Mouse (Mus musculus): Measurements from ENCODE around the gene Pank4. TPM values are rescaled to one million over a fixed set of nuclear protein-coding genes. Genes with fewer than 3 reads are reported as not detected.
A peak's percentile ranks its signal among the peaks of the same experiment; 100 is the strongest.

Pank4 gene
- polyA plus RNA-seq, 1 experiment from 2014 or later = 44.2 TPM

- H3K4me2 ChIP-seq (ENCODE audit: low read depth, low read length) = peak overlapping the region; percentile 54
- peak overlapping the region; percentile 49 for H3K9ac ChIP-seq (ENCODE audit: low read length)
- peak overlapping the region; percentile 52 for H3K27ac ChIP-seq (ENCODE audit: low read length)
- ATAC-seq (replicated peaks; ENCODE audit: extremely low read depth, insufficient read depth, low FRiP score) = no peak
- no peaks in the 10 kb centered on the region for H3K36me3 ChIP-seq (ENCODE audit: control insufficient read depth, insufficient read depth)
- WGBS = 30% methylated on average over 5 of the region's 5 CpGs
- H3K4me1 ChIP-seq (ENCODE audit: control insufficient read depth, insufficient read depth, low read length) = peaks cover 2% of the 10 kb centered on the region
- no peaks in the 10 kb centered on the region for H3K9me3 ChIP-seq (replicated peaks; ENCODE audit: control insufficient read depth, low read length)
- peak overlapping the region; percentile 27 for H3K4me3 ChIP-seq (ENCODE audit: low read length)
- no peaks in the 10 kb centered on the region for H3K27me3 ChIP-seq (ENCODE audit: control insufficient read depth, insufficient read depth, low read length)
Measured at GRCm38 (mm10) chr4:154927899-154928337, 36.0 kb upstream of the Pank4 start.

- no peak for ATAC-seq (replicated peaks; ENCODE audit: extremely low read depth, insufficient read depth, low FRiP score)
- Histone ChIP-seq H3K9me3 (replicated peaks; ENCODE audit: control insufficient read depth, low read length) (no peaks in the 10 kb centered on the region), H3K4me2 (ENCODE audit: low read depth, low read length) (peak within 1 kb of the TSS; percentile 54), H3K9ac (ENCODE audit: low read length) (peak within 1 kb of the TSS; percentile 49), H3K27me3 (ENCODE audit: control insufficient read depth, insufficient read depth, low read length) (no peaks in the 10 kb centered on the region), H3K4me1 (ENCODE audit: control insufficient read depth, insufficient read depth, low read length) (peaks cover 2% of the 10 kb centered on the region), H3K4me3 (ENCODE audit: low read length) (peak within 1 kb of the TSS; percentile 27), H3K27ac (ENCODE audit: low read length) (peak within 1 kb of the TSS; percentile 52), H3K36me3 (ENCODE audit: control insufficient read depth, insufficient read depth) (no peaks in the 10 kb centered on the region)
- WGBS = 31% methylated on average over 12 of the region's 12 CpGs
Measured at GRCm38 (mm10) chr4:154928395-154929087, 35.4 kb upstream of the Pank4 start, which contains the start of gene Tnfrsf14. Gene Tnfrsf14 (minus strand): TSS chr4:154928563.

- no peaks in the 10 kb centered on the region for H3K9me3 ChIP-seq (replicated peaks; ENCODE audit: control insufficient read depth, low read length)
- H3K27me3 ChIP-seq (ENCODE audit: control insufficient read depth, insufficient read depth, low read length) = 0 out of 2 replicates have a peak, but pooled peaks cover 2% of the 10 kb centered on the region
- H3K4me2 ChIP-seq (ENCODE audit: low read depth, low read length) = no peak overlapping the region
- peaks cover 2% of the 10 kb centered on the region for H3K4me1 ChIP-seq (ENCODE audit: control insufficient read depth, insufficient read depth, low read length)
- no peaks in the 10 kb centered on the region for H3K36me3 ChIP-seq (ENCODE audit: control insufficient read depth, insufficient read depth)
- no peak overlapping the region for H3K27ac ChIP-seq (ENCODE audit: low read length)
- no peak overlapping the region for H3K9ac ChIP-seq (ENCODE audit: low read length)
- WGBS = 75% methylated on average over 12 of the region's 12 CpGs
- H3K4me3 ChIP-seq (ENCODE audit: low read length) = no peak overlapping the region
- ATAC-seq (replicated peaks; ENCODE audit: extremely low read depth, insufficient read depth, low FRiP score) = no peak
Measured at GRCm38 (mm10) chr4:154929088-154929660, 34.7 kb upstream of the Pank4 start.

DNA sequence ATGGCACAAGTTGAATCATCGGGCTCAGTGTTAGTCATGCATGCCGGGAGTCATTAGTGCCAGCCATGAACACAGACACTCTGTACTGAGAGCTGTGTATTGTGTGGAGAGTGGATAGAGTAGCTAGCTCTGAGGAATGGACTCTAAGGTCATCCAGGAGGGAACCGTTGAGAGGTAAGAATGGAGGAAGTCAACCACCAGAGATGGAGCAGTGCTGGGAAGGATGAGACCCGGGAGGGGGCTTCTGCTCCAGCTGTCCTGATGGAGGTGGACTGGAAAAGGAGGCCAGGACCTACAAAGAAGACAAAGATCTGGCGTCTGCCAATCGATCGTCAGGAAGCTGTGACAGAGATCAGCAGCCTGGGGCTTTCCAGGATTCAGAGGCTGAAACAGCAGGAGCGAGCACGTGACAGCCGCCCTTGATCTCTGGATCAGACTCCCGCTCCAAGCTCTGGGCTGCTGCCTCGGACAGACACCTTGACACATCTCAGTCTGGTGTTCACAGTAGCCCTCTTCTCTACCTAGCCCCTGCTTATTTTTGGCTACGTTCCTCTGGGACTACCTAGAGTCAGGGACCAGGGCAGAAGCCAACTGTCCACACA, 30.5 kb upstream of the Pank4 start:
- no peak overlapping the region for H3K4me3 ChIP-seq (ENCODE audit: low read length)
- H3K27ac ChIP-seq (ENCODE audit: low read length) = no peak overlapping the region
- H3K9me3 ChIP-seq (replicated peaks; ENCODE audit: control insufficient read depth, low read length) = no peaks in the 10 kb centered on the region
- no peaks in the 10 kb centered on the region for H3K36me3 ChIP-seq (ENCODE audit: control insufficient read depth, insufficient read depth)
- peaks cover 2% of the 10 kb centered on the region; the same call in 1 of the 2 replicates for H3K4me1 ChIP-seq (ENCODE audit: control insufficient read depth, insufficient read depth, low read length)
- no peak for ATAC-seq (replicated peaks; ENCODE audit: extremely low read depth, insufficient read depth, low FRiP score)
- 41% methylated on average over 13 of the region's 13 CpGs for WGBS
- H3K9ac ChIP-seq (ENCODE audit: low read length) = no peak overlapping the region
- H3K27me3 ChIP-seq (ENCODE audit: control insufficient read depth, insufficient read depth, low read length) = 0 out of 2 replicates have a peak, but pooled peaks cover 2% of the 10 kb centered on the region
- no peak overlapping the region for H3K4me2 ChIP-seq (ENCODE audit: low read depth, low read length)

GRCm38 (mm10) chr4:154934800-154935199, 29.1 kb upstream of the Pank4 start:
- Histone ChIP-seq H3K4me2 (ENCODE audit: low read depth, low read length) (no peak overlapping the region), H3K4me3 (ENCODE audit: low read length) (no peak overlapping the region), H3K27me3 (ENCODE audit: control insufficient read depth, insufficient read depth, low read length) (0 out of 2 replicates have a peak, but pooled peaks cover 2% of the 10 kb centered on the region), H3K9ac (ENCODE audit: low read length) (no peak overlapping the region), H3K9me3 (replicated peaks; ENCODE audit: control insufficient read depth, low read length) (no peaks in the 10 kb centered on the region), H3K4me1 (ENCODE audit: control insufficient read depth, insufficient read depth, low read length) (no peaks in the 10 kb centered on the region), H3K36me3 (ENCODE audit: control insufficient read depth, insufficient read depth) (no peaks in the 10 kb centered on the region), H3K27ac (ENCODE audit: low read length) (no peak overlapping the region)
- no peak for ATAC-seq (replicated peaks; ENCODE audit: extremely low read depth, insufficient read depth, low FRiP score)
- 81% methylated on average over 2 of the region's 2 CpGs for WGBS

GRCm38 (mm10) chr4:154935788-154936187, 28.1 kb upstream of the Pank4 start:
- WGBS = 69% methylated on average over 7 of the region's 7 CpGs
- no peaks in the 10 kb centered on the region for H3K36me3 ChIP-seq (ENCODE audit: control insufficient read depth, insufficient read depth)
- 0 out of 2 replicates have a peak, but pooled peaks cover 2% of the 10 kb centered on the region for H3K27me3 ChIP-seq (ENCODE audit: control insufficient read depth, insufficient read depth, low read length)
- H3K9me3 ChIP-seq (replicated peaks; ENCODE audit: control insufficient read depth, low read length) = no peaks in the 10 kb centered on the region
- no peak overlapping the region for H3K4me2 ChIP-seq (ENCODE audit: low read depth, low read length)
- ATAC-seq (replicated peaks; ENCODE audit: extremely low read depth, insufficient read depth, low FRiP score) = no peak
- H3K4me3 ChIP-seq (ENCODE audit: low read length) = no peak overlapping the region
- H3K27ac ChIP-seq (ENCODE audit: low read length) = no peak overlapping the region
- no peaks in the 10 kb centered on the region for H3K4me1 ChIP-seq (ENCODE audit: control insufficient read depth, insufficient read depth, low read length)
- H3K9ac ChIP-seq (ENCODE audit: low read length) = no peak overlapping the region

- H3K9ac ChIP-seq (ENCODE audit: low read length) = no peak overlapping the region
- H3K27ac ChIP-seq (ENCODE audit: low read length) = no peak overlapping the region
- no peak overlapping the region for H3K4me2 ChIP-seq (ENCODE audit: low read depth, low read length)
- 0 out of 2 replicates have a peak, but pooled peaks cover 2% of the 10 kb centered on the region for H3K27me3 ChIP-seq (ENCODE audit: control insufficient read depth, insufficient read depth, low read length)
- 58% methylated on average over 8 of the region's 8 CpGs for WGBS
- no peaks in the 10 kb centered on the region for H3K36me3 ChIP-seq (ENCODE audit: control insufficient read depth, insufficient read depth)
- no peak overlapping the region for H3K4me3 ChIP-seq (ENCODE audit: low read length)
- ATAC-seq (replicated peaks; ENCODE audit: extremely low read depth, insufficient read depth, low FRiP score) = no peak
- H3K9me3 ChIP-seq (replicated peaks; ENCODE audit: control insufficient read depth, low read length) = no peaks in the 10 kb centered on the region
- no peaks in the 10 kb centered on the region for H3K4me1 ChIP-seq (ENCODE audit: control insufficient read depth, insufficient read depth, low read length)
Measured at GRCm38 (mm10) chr4:154936542-154937255, 27.2 kb upstream of the Pank4 start.

- Histone ChIP-seq H3K4me3 (ENCODE audit: low read length) (no peak overlapping the region), H3K4me2 (ENCODE audit: low read depth, low read length) (no peak overlapping the region), H3K36me3 (ENCODE audit: control insufficient read depth, insufficient read depth) (no peaks in the 10 kb centered on the region), H3K9ac (ENCODE audit: low read length) (no peak overlapping the region), H3K27ac (ENCODE audit: low read length) (no peak overlapping the region), H3K27me3 (ENCODE audit: control insufficient read depth, insufficient read depth, low read length) (0 out of 2 replicates have a peak, but pooled peaks cover 2% of the 10 kb centered on the region), H3K4me1 (ENCODE audit: control insufficient read depth, insufficient read depth, low read length) (no peaks in the 10 kb centered on the region), H3K9me3 (replicated peaks; ENCODE audit: control insufficient read depth, low read length) (no peaks in the 10 kb centered on the region)
- WGBS = 71% methylated on average over 1 of the region's 1 CpGs
- ATAC-seq (replicated peaks; ENCODE audit: extremely low read depth, insufficient read depth, low FRiP score) = no peak
Measured at GRCm38 (mm10) chr4:154937746-154938145, 26.2 kb upstream of the Pank4 start.
